15 mouse cellular contexts compared by ENCODE assay signal in the genomic region with DNA sequence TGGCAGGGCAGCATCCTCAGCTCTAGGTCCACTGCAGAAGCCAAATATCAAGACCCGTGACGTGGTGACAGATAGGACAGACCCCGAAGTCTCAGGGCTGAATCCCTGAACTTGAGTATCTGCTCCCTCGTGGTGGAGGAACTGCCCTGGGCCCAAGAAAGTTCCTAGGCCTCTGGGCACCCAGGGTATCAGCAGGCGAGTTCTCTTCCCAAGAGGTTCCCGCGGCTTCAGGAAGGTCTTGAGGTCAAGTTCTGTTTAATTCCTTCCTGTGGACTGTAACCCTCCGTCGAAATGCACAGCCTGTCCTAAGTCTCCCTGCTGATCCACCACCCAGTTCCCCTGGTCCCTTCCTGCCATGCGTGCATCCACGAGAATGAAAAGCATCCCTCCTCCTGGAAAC. TPM values are rescaled to one million over a fixed set of nuclear protein-coding genes. Genes with fewer than 3 reads are reported as not detected.
DNase-seq lines count a peak whose midpoint lies in the region; ATAC-seq and TF ChIP-seq lines count a peak whose summit lies in the region.
"Had no signal": no experiment of that assay in that cellular context is flagged by ENCODE, and none has a peak within 500 bp of the region (broad histone marks: within the 10 kb centered on the region; RNA-seq: fewer than 3 reads in every experiment).

No protein-coding gene starts in this region.

- WGBS in limb, embryonic 12.5 days = 81% methylated on average over 11 of the region's 11 CpGs
- whole genome bisulfite sequencing in limb, embryonic 10.5 days = 87% methylated on average over 11 of the region's 11 CpGs
- WGBS in embryonic facial prominence, embryonic 13.5 days = 79% methylated on average over 11 of the region's 11 CpGs
- 49% methylated on average over 11 of the region's 11 CpGs for WGBS in liver, embryonic 14.5 days (ENCODE audit: insufficient replicate concordance)

- peak overlapping the region; percentile 82 for H3K4me3 ChIP-seq in gastrocnemius, adult 2 months
- H3K4me3 ChIP-seq in limb, embryonic 12.5 days (replicated peaks) = 0 out of 2 replicates have a peak overlapping the region, but pooled peaks have one; percentile 2
- no peak overlapping the region for H3K4me3 ChIP-seq in limb, embryonic 10.5 days
- peak overlapping the region; percentile 0; the same call in 1 of the 2 replicates for H3K4me3 ChIP-seq in embryonic facial prominence, embryonic 13.5 days
- no peak overlapping the region for H3K4me3 ChIP-seq in liver, embryonic 14.5 days (ENCODE audit: insufficient read depth in 1 of 2, low read depth in 2 of 2, low read length in 2 of 2)
- no peak overlapping the region for H3K4me3 ChIP-seq in left cerebral cortex, adult 2 months

- peaks cover 35% of the 10 kb centered on the region for H3K36me3 ChIP-seq in limb, embryonic 12.5 days
- peaks cover 42% of the 10 kb centered on the region for H3K36me3 ChIP-seq in limb, embryonic 10.5 days
- peaks cover 36% of the 10 kb centered on the region for H3K36me3 ChIP-seq in embryonic facial prominence, embryonic 13.5 days
- H3K36me3 ChIP-seq in liver, embryonic 14.5 days (replicated peaks; ENCODE audit: control insufficient read depth, insufficient read depth, low read depth) = no peaks in the 10 kb centered on the region

- no peak for DNase-seq in gastrocnemius, adult 2 months
- no peak for DNase-seq in gastrocnemius, postnatal 14 days
- no peak for DNase-seq in limb, embryonic 10.5 days (ENCODE audit: low spot score)
- DNase-seq in liver, embryonic 14.5 days (ENCODE audit: low read depth in 3 of 3, low spot score in 3 of 3) = no peak
- no peak for DNase-seq in cerebellum, adult 18-20 months
- no peak for DNase-seq in left cerebral cortex, adult 2 months (ENCODE audit: extremely low spot score in 1 of 2, low spot score in 2 of 2)
- DNase-seq: adrenal gland, postnatal 10 days; cerebellum, adult 2 months had no signal

- H3K4me2 ChIP-seq in limb, embryonic 12.5 days = peak overlapping the region; percentile 70; the same call in 1 of the 2 replicates
- peak overlapping the region; percentile 92 for H3K4me2 ChIP-seq in embryonic facial prominence, embryonic 13.5 days
- peak overlapping the region; percentile 63; the same call in 1 of the 2 replicates for H3K4me2 ChIP-seq in liver, embryonic 14.5 days (ENCODE audit: low read depth)

- TF ChIP-seq EP300 in liver, embryonic 14.5 days (IDR thresholded peaks at IDR 0.05; ENCODE audit: low read depth) = no peak

- intact Hi-C loops in gastrocnemius, adult 2 months (cut with DNase I) = no loop called here
- intact Hi-C loops in gastrocnemius, postnatal 14 days (cut with DNase I; ENCODE audit: low total_unique reads) = no loop called here
- intact Hi-C loops in left cerebral cortex, adult 2 months (cut with DNase I) = no loop called here

- H3K9me3 ChIP-seq in limb, embryonic 12.5 days = no peaks in the 10 kb centered on the region
- H3K9me3 ChIP-seq in limb, embryonic 10.5 days (replicated peaks) = no peaks in the 10 kb centered on the region
- no peaks in the 10 kb centered on the region for H3K9me3 ChIP-seq in embryonic facial prominence, embryonic 13.5 days
- no peaks in the 10 kb centered on the region for H3K9me3 ChIP-seq in liver, embryonic 14.5 days (ENCODE audit: control insufficient read depth, low read length)

- TF ChIP-seq CTCF in gastrocnemius, adult 2 months (IDR thresholded peaks at IDR 0.05) = no peak
- TF ChIP-seq CTCF in liver, embryonic 14.5 days (IDR thresholded peaks at IDR 0.05; ENCODE audit: low read depth) = no peak
- no peak for TF ChIP-seq CTCF in left cerebral cortex, adult 2 months (IDR thresholded peaks at IDR 0.05)

- no peak overlapping the region for H3K9ac ChIP-seq in limb, embryonic 12.5 days (replicated peaks)
- peak overlapping the region; percentile 86 for H3K9ac ChIP-seq in embryonic facial prominence, embryonic 13.5 days
- no peak overlapping the region for H3K9ac ChIP-seq in liver, embryonic 14.5 days (replicated peaks)

- H3K4me1 ChIP-seq in limb, embryonic 12.5 days (replicated peaks) = peaks cover 68% of the 10 kb centered on the region
- H3K4me1 ChIP-seq in limb, embryonic 10.5 days = peaks cover 72% of the 10 kb centered on the region
- peaks cover 56% of the 10 kb centered on the region for H3K4me1 ChIP-seq in embryonic facial prominence, embryonic 13.5 days
- peaks cover 3 to 18% of the 10 kb centered on the region in 2 experiments; a peak in 3 of 4 replicates for H3K4me1 ChIP-seq in liver, embryonic 14.5 days (replicated peaks; ENCODE audit: control insufficient read depth in 2 of 2, insufficient read depth in 2 of 2, low read length in 1 of 2)

- no peaks in the 10 kb centered on the region for H3K27me3 ChIP-seq in limb, embryonic 12.5 days
- no peaks in the 10 kb centered on the region for H3K27me3 ChIP-seq in limb, embryonic 10.5 days (ENCODE audit: low read depth, poor library complexity, severe bottlenecking)
- no peaks in the 10 kb centered on the region for H3K27me3 ChIP-seq in embryonic facial prominence, embryonic 13.5 days
- no peaks in the 10 kb centered on the region for H3K27me3 ChIP-seq in liver, embryonic 14.5 days (ENCODE audit: control insufficient read depth, insufficient read depth, low read length)

- ATAC-seq in limb, embryonic 12.5 days (ENCODE audit: insufficient number of reproducible peaks, insufficient read depth, low FRiP score, low TSS enrichment, low read depth) = no peak
- ATAC-seq in embryonic facial prominence, embryonic 13.5 days (ENCODE audit: insufficient number of reproducible peaks, insufficient read depth, low FRiP score, low TSS enrichment, low read depth) = no peak
- ATAC-seq in liver, embryonic 14.5 days (ENCODE audit: insufficient read depth) = no peak

- H3K27ac ChIP-seq in gastrocnemius, adult 2 months = peak overlapping the region; percentile 92
- no peak overlapping the region for H3K27ac ChIP-seq in limb, embryonic 12.5 days
- H3K27ac ChIP-seq in limb, embryonic 10.5 days = no peak overlapping the region
- no peak overlapping the region for H3K27ac ChIP-seq in embryonic facial prominence, embryonic 13.5 days
- no peak overlapping the region for H3K27ac ChIP-seq in liver, embryonic 14.5 days
- no peak overlapping the region for H3K27ac ChIP-seq in left cerebral cortex, adult 2 months

RNA-seq across cellular contexts. Expression of gene Gm45717, which starts 2.6 kb away (rescaled TPM):
- not detected for total RNA-seq in gastrocnemius, adult 2 months (2021)
- total RNA-seq in gastrocnemius, postnatal 14 days (2021) = not detected
- not detected in 2 replicates for polyA plus RNA-seq in limb, embryonic 12.5 days (2016; fragmentation: Nextera tagmentation; extraction: Ambion mirVana)
- not detected in 2 replicates for polyA plus RNA-seq in limb, embryonic 10.5 days (2016; fragmentation: Nextera tagmentation; extraction: Ambion mirVana)
- 1.1 TPM in 1 of 2 replicates, not detected in the other for polyA plus RNA-seq in embryonic facial prominence, embryonic 13.5 days (2015; fragmentation: Nextera tagmentation; extraction: Ambion mirVana)
- not detected in 2 replicates for polyA plus RNA-seq in liver, embryonic 14.5 days (2012; rRNA removed)
- polyA plus RNA-seq in liver, embryonic 14.5 days (2014; fragmentation: Nextera tagmentation; extraction: Ambion mirVana) = not detected in 2 replicates
- not detected for total RNA-seq in left cerebral cortex, adult 2 months (2021)
- total RNA-seq: adrenal gland, postnatal 10 days; heart, postnatal 10 days; layer of hippocampus, adult 18-20 months had no signal
- polyA plus RNA-seq: cerebellum, adult 2 months; embryonic facial prominence, embryonic 11.5 days; liver, embryonic 16.5 days; urinary bladder, adult 2 months had no signal

RNA-seq across cellular contexts. Expression of gene Ifitm2, which starts 2.7 kb away (rescaled TPM):
- total RNA-seq in gastrocnemius, adult 2 months (2021) = 10 to 100 TPM; 42.2 to 82.6 TPM
- total RNA-seq in gastrocnemius, postnatal 14 days (2021) = 100 to 1,000 TPM in 1 of 2 experiments, 10 to 100 TPM in 1; 83.9 to 105 TPM
- polyA plus RNA-seq in limb, embryonic 12.5 days (2016; fragmentation: Nextera tagmentation; extraction: Ambion mirVana) = 941 and 1,046 TPM in 2 replicates
- polyA plus RNA-seq in limb, embryonic 10.5 days (2016; fragmentation: Nextera tagmentation; extraction: Ambion mirVana) = 904 and 922 TPM in 2 replicates
- 1,314 and 1,591 TPM in 2 replicates for polyA plus RNA-seq in embryonic facial prominence, embryonic 13.5 days (2015; fragmentation: Nextera tagmentation; extraction: Ambion mirVana)
- 217 and 258 TPM in 2 replicates for polyA plus RNA-seq in liver, embryonic 14.5 days (2012; rRNA removed)
- polyA plus RNA-seq in liver, embryonic 14.5 days (2014; fragmentation: Nextera tagmentation; extraction: Ambion mirVana) = 405 and 432 TPM in 2 replicates
- 10 to 100 TPM; 10.8 to 17.7 TPM for total RNA-seq in left cerebral cortex, adult 2 months (2021)

RNA-seq across cellular contexts. Expression of gene Ifitm5, which starts 3.0 kb away (rescaled TPM):
- total RNA-seq in gastrocnemius, adult 2 months (2021) = under 1 TPM in 1 of 2 experiments, not detected in 1; 0.33 TPM
- total RNA-seq in gastrocnemius, postnatal 14 days (2021) = not detected
- polyA plus RNA-seq in limb, embryonic 12.5 days (2016; fragmentation: Nextera tagmentation; extraction: Ambion mirVana) = 5.6 and 6.1 TPM in 2 replicates
- 4.2 and 5.9 TPM in 2 replicates for polyA plus RNA-seq in limb, embryonic 10.5 days (2016; fragmentation: Nextera tagmentation; extraction: Ambion mirVana)
- 32.4 and 56.7 TPM in 2 replicates for polyA plus RNA-seq in embryonic facial prominence, embryonic 13.5 days (2015; fragmentation: Nextera tagmentation; extraction: Ambion mirVana)
- 0.17 and 0.33 TPM in 2 replicates for polyA plus RNA-seq in liver, embryonic 14.5 days (2012; rRNA removed)
- 0.30 and 0.32 TPM in 2 replicates for polyA plus RNA-seq in liver, embryonic 14.5 days (2014; fragmentation: Nextera tagmentation; extraction: Ambion mirVana)
- not detected for total RNA-seq in left cerebral cortex, adult 2 months (2021)
- total RNA-seq: layer of hippocampus, adult 18-20 months had no signal
- polyA plus RNA-seq: cerebellum, adult 2 months had no signal

RNA-seq across cellular contexts. Expression of gene Pgghg, which starts 11.9 kb away (rescaled TPM):
- total RNA-seq in gastrocnemius, adult 2 months (2021) = 1 to 10 TPM; 3.8 to 5.6 TPM
- 1 to 10 TPM; 6.7 to 6.9 TPM for total RNA-seq in gastrocnemius, postnatal 14 days (2021)
- 18.9 and 21.5 TPM in 2 replicates for polyA plus RNA-seq in limb, embryonic 12.5 days (2016; fragmentation: Nextera tagmentation; extraction: Ambion mirVana)
- 11.4 and 15.4 TPM in 2 replicates for polyA plus RNA-seq in limb, embryonic 10.5 days (2016; fragmentation: Nextera tagmentation; extraction: Ambion mirVana)
- polyA plus RNA-seq in embryonic facial prominence, embryonic 13.5 days (2015; fragmentation: Nextera tagmentation; extraction: Ambion mirVana) = 25.1 and 25.7 TPM in 2 replicates
- polyA plus RNA-seq in liver, embryonic 14.5 days (2012; rRNA removed) = 7.2 TPM in 2 replicates
- 4.5 and 4.9 TPM in 2 replicates for polyA plus RNA-seq in liver, embryonic 14.5 days (2014; fragmentation: Nextera tagmentation; extraction: Ambion mirVana)
- 1 to 10 TPM; 4.5 to 4.7 TPM for total RNA-seq in left cerebral cortex, adult 2 months (2021)

RNA-seq across cellular contexts. Expression of gene Ifitm1, which starts 13.9 kb away (rescaled TPM):
- total RNA-seq in gastrocnemius, adult 2 months (2021) = 1 to 10 TPM in 1 of 2 experiments, under 1 TPM in 1; 0.69 to 1.4 TPM
- total RNA-seq in gastrocnemius, postnatal 14 days (2021) = 1 to 10 TPM; 1.3 to 1.4 TPM
- 77.8 and 78.8 TPM in 2 replicates for polyA plus RNA-seq in limb, embryonic 12.5 days (2016; fragmentation: Nextera tagmentation; extraction: Ambion mirVana)
- polyA plus RNA-seq in limb, embryonic 10.5 days (2016; fragmentation: Nextera tagmentation; extraction: Ambion mirVana) = 27.9 and 43.1 TPM in 2 replicates
- polyA plus RNA-seq in embryonic facial prominence, embryonic 13.5 days (2015; fragmentation: Nextera tagmentation; extraction: Ambion mirVana) = 91.5 and 101 TPM in 2 replicates
- 34.2 and 35.7 TPM in 2 replicates for polyA plus RNA-seq in liver, embryonic 14.5 days (2012; rRNA removed)
- 20.2 and 30.9 TPM in 2 replicates for polyA plus RNA-seq in liver, embryonic 14.5 days (2014; fragmentation: Nextera tagmentation; extraction: Ambion mirVana)
- total RNA-seq in left cerebral cortex, adult 2 months (2021) = 1 to 10 TPM; 3.7 to 5.8 TPM

Comparison
In these comparisons a context has a peak if more than half of its experiments do, and no peak if none do; other contexts are left out.
1. H3K4me3 ChIP-seq: peak in gastrocnemius, adult 2 months (single experiment), limb, embryonic 12.5 days (single experiment) and embryonic facial prominence, embryonic 13.5 days (single experiment); none in limb, embryonic 10.5 days (single experiment), liver, embryonic 14.5 days (0 of 2) and left cerebral cortex, adult 2 months (single experiment).
2. Peak in every context shown above with its lines, with median percentiles within 50 percentile points of each other: H3K4me2 ChIP-seq.